Comparison of ENCODE assay signal across 22 mouse cellular contexts in genomic region chr19:8803879-8804660, GRCm38 (mm10). TPM values are rescaled to one million over a fixed set of nuclear protein-coding genes. Genes with fewer than 3 reads are reported as not detected.
DNase-seq lines count a peak whose midpoint lies in the region; ATAC-seq and TF ChIP-seq lines count a peak whose summit lies in the region.
"Had no signal": no experiment of that assay in that cellular context is flagged by ENCODE, and none has a peak within 500 bp of the region (broad histone marks: within the 10 kb centered on the region; RNA-seq: fewer than 3 reads in every experiment).

No protein-coding gene starts in this region.

- no peaks in the 10 kb centered on the region for H3K9me3 ChIP-seq in forebrain, embryonic 11.5 days (ENCODE audit: control insufficient read depth, low read length)
- H3K9me3 ChIP-seq in forebrain, postnatal 0 days (ENCODE audit: low read length) = no peaks in the 10 kb centered on the region
- no peaks in the 10 kb centered on the region for H3K9me3 ChIP-seq in megakaryocyte, embryonic 14.5 days
- no peaks in the 10 kb centered on the region for H3K9me3 ChIP-seq in liver, embryonic 15.5 days (replicated peaks)
- H3K9me3 ChIP-seq: embryonic facial prominence, embryonic 13.5 days; limb, embryonic 13.5 days; midbrain, embryonic 15.5 days had no signal

- H3K36me3 ChIP-seq in forebrain, embryonic 11.5 days (ENCODE audit: control insufficient read depth, insufficient read depth, low read length) = no peaks in the 10 kb centered on the region; the same call in 1 of the 2 replicates
- H3K36me3 ChIP-seq in forebrain, postnatal 0 days (ENCODE audit: insufficient read depth) = peaks cover 12% of the 10 kb centered on the region; the same call in 1 of the 2 replicates
- peaks cover 50% of the 10 kb centered on the region for H3K36me3 ChIP-seq in megakaryocyte, embryonic 14.5 days (replicated peaks; ENCODE audit: low read length)
- peaks cover 43% of the 10 kb centered on the region for H3K36me3 ChIP-seq in liver, embryonic 15.5 days (replicated peaks)

- H3K27me3 ChIP-seq in forebrain, embryonic 11.5 days (ENCODE audit: control insufficient read depth, insufficient read depth, low read length) = no peaks in the 10 kb centered on the region
- no peaks in the 10 kb centered on the region for H3K27me3 ChIP-seq in forebrain, postnatal 0 days (ENCODE audit: insufficient read depth, low read length)
- H3K27me3 ChIP-seq in megakaryocyte, embryonic 14.5 days (replicated peaks) = no peaks in the 10 kb centered on the region
- H3K27me3 ChIP-seq in liver, embryonic 15.5 days = no peaks in the 10 kb centered on the region
- H3K27me3 ChIP-seq: embryonic facial prominence, embryonic 13.5 days; limb, embryonic 13.5 days; midbrain, embryonic 15.5 days had no signal

- H3K4me1 ChIP-seq in forebrain, embryonic 11.5 days (replicated peaks; ENCODE audit: control insufficient read depth, insufficient read depth, low read length) = peaks cover 8% of the 10 kb centered on the region
- H3K4me1 ChIP-seq in forebrain, postnatal 0 days (ENCODE audit: insufficient read depth) = peaks cover 7% of the 10 kb centered on the region
- peaks cover 70% of the 10 kb centered on the region for H3K4me1 ChIP-seq in megakaryocyte, embryonic 14.5 days
- peaks cover 35% of the 10 kb centered on the region for H3K4me1 ChIP-seq in liver, embryonic 15.5 days (replicated peaks)

- WGBS in forebrain, embryonic 11.5 days = 90% methylated on average over 11 of the region's 11 CpGs
- WGBS in forebrain, postnatal 0 days = 94% methylated on average over 11 of the region's 11 CpGs
- 66% methylated on average over 11 of the region's 11 CpGs for WGBS in liver, embryonic 15.5 days (ENCODE audit: insufficient replicate concordance)

- H3K9ac ChIP-seq in forebrain, embryonic 11.5 days (ENCODE audit: low read length) = no peak overlapping the region
- no peak overlapping the region for H3K9ac ChIP-seq in forebrain, postnatal 0 days
- H3K9ac ChIP-seq in liver, embryonic 15.5 days = no peak overlapping the region
- H3K9ac ChIP-seq: limb, embryonic 13.5 days; midbrain, embryonic 15.5 days had no signal

- H3K4me3 ChIP-seq in forebrain, embryonic 11.5 days (ENCODE audit: low read depth, low read length) = no peak overlapping the region
- H3K4me3 ChIP-seq in forebrain, postnatal 0 days (ENCODE audit: low read depth, low read length) = no peak overlapping the region
- H3K4me3 ChIP-seq in megakaryocyte, embryonic 14.5 days (replicated peaks) = peak overlapping the region; percentile 95
- H3K4me3 ChIP-seq in liver, embryonic 15.5 days (replicated peaks) = no peak overlapping the region

- TF ChIP-seq CTCF in forebrain, postnatal 0 days (IDR thresholded peaks at IDR 0.05; ENCODE audit: low read depth) = no peak

- H3K27ac ChIP-seq in forebrain, embryonic 11.5 days (ENCODE audit: low read depth, low read length) = 0 out of 2 replicates have a peak overlapping the region, but pooled peaks have one; percentile 7
- H3K27ac ChIP-seq in forebrain, postnatal 0 days (ENCODE audit: low read depth, low read length) = no peak overlapping the region
- 0 out of 2 replicates have a peak overlapping the region, but pooled peaks have one; percentile 76 for H3K27ac ChIP-seq in liver, embryonic 15.5 days (replicated peaks)

- no peak overlapping the region for H3K4me2 ChIP-seq in forebrain, embryonic 11.5 days (ENCODE audit: low read depth, low read length, severe bottlenecking)
- H3K4me2 ChIP-seq in forebrain, postnatal 0 days (ENCODE audit: low read depth) = no peak overlapping the region
- no peak overlapping the region for H3K4me2 ChIP-seq in liver, embryonic 15.5 days
- H3K4me2 ChIP-seq: heart, embryonic 11.5 days had no signal

- no peak for ATAC-seq in forebrain, embryonic 11.5 days (replicated peaks; ENCODE audit: low FRiP score)
- ATAC-seq in forebrain, postnatal 0 days = no peak
- ATAC-seq in megakaryocyte, adult 5-6 weeks (ENCODE audit: poor library complexity, severe bottlenecking) = no peak
- no peak for ATAC-seq in liver, embryonic 15.5 days (ENCODE audit: insufficient read depth)
- ATAC-seq: hindbrain, postnatal 0 days; intestine, embryonic 16.5 days; midbrain, embryonic 15.5 days had no signal

- no peak for DNase-seq in forebrain, embryonic 11.5 days (ENCODE audit: low spot score)
- DNase-seq in forebrain, postnatal 0 days = no peak
- DNase-seq in CD4-positive helper T cell, adult 2 months (ENCODE audit: low read depth, low spot score) = peak; percentile 11
- DNase-seq in kidney, postnatal 4 days = no peak
- DNase-seq in Muller cell, postnatal 12 days (ENCODE audit: inconsistent ontology term) = no peak
- DNase-seq: adrenal gland, postnatal 36 days; B cell, adult 2 months; cerebellum, adult 11 months; cerebellum, postnatal 14 days; kidney, postnatal 25 days; layer of hippocampus, postnatal 36 days; lung, adult 18-20 months; lung, postnatal 10 days had no signal

RNA-seq across cellular contexts. Expression of gene Zbtb3, which starts 1.7 kb away (rescaled TPM):
- polyA plus RNA-seq in forebrain, embryonic 11.5 days (2014; fragmentation: Nextera tagmentation; extraction: Ambion mirVana) = 5.4 and 5.9 TPM in 2 replicates
- 7.0 and 7.3 TPM in 2 replicates for total RNA-seq in forebrain, postnatal 0 days (2014; rRNA removed)
- polyA plus RNA-seq in forebrain, postnatal 0 days (2015; fragmentation: Nextera tagmentation; extraction: Ambion mirVana) = 4.3 and 5.0 TPM in 2 replicates
- polyA plus RNA-seq in megakaryocyte, embryonic 14.5 days (2012; ENCODE audit: insufficient read depth, low replicate concordance) = 1.3 and 5.9 TPM in 2 replicates
- total RNA-seq in megakaryocyte, adult 5-6 weeks (2015) = 0.62 and 2.3 TPM in 2 replicates
- total RNA-seq in megakaryocyte, adult 5-6 weeks (2017) = 1.8 and 2.5 TPM in 2 replicates
- 1.2 and 1.3 TPM in 2 replicates for polyA plus RNA-seq in liver, embryonic 15.5 days (2015; fragmentation: Nextera tagmentation; extraction: Ambion mirVana)

RNA-seq across cellular contexts. Expression of gene Polr2g, which starts 5.7 kb away (rescaled TPM):
- 151 and 156 TPM in 2 replicates for polyA plus RNA-seq in forebrain, embryonic 11.5 days (2014; fragmentation: Nextera tagmentation; extraction: Ambion mirVana)
- total RNA-seq in forebrain, postnatal 0 days (2014; rRNA removed) = 89.3 and 99.3 TPM in 2 replicates
- polyA plus RNA-seq in forebrain, postnatal 0 days (2015; fragmentation: Nextera tagmentation; extraction: Ambion mirVana) = 193 and 216 TPM in 2 replicates
- 6.3 TPM in 1 of 2 replicates, not detected in the other for polyA plus RNA-seq in megakaryocyte, embryonic 14.5 days (2012; ENCODE audit: insufficient read depth, low replicate concordance)
- total RNA-seq in megakaryocyte, adult 5-6 weeks (2015) = 124 and 125 TPM in 2 replicates
- total RNA-seq in megakaryocyte, adult 5-6 weeks (2017) = 54.1 and 58.2 TPM in 2 replicates
- 55.5 and 65.7 TPM in 2 replicates for polyA plus RNA-seq in liver, embryonic 15.5 days (2015; fragmentation: Nextera tagmentation; extraction: Ambion mirVana)

RNA-seq across cellular contexts. Expression of gene Ttc9c, which starts 15.1 kb away (rescaled TPM):
- 75.7 and 80.8 TPM in 2 replicates for polyA plus RNA-seq in forebrain, embryonic 11.5 days (2014; fragmentation: Nextera tagmentation; extraction: Ambion mirVana)
- total RNA-seq in forebrain, postnatal 0 days (2014; rRNA removed) = 71.9 and 72.6 TPM in 2 replicates
- polyA plus RNA-seq in forebrain, postnatal 0 days (2015; fragmentation: Nextera tagmentation; extraction: Ambion mirVana) = 34.1 and 44.4 TPM in 2 replicates
- polyA plus RNA-seq in megakaryocyte, embryonic 14.5 days (2012; ENCODE audit: insufficient read depth, low replicate concordance) = 0.51 TPM in 1 of 2 replicates, not detected in the other
- total RNA-seq in megakaryocyte, adult 5-6 weeks (2015) = 28.6 and 31.0 TPM in 2 replicates
- total RNA-seq in megakaryocyte, adult 5-6 weeks (2017) = 53.6 and 63.7 TPM in 2 replicates
- 22.4 and 22.5 TPM in 2 replicates for polyA plus RNA-seq in liver, embryonic 15.5 days (2015; fragmentation: Nextera tagmentation; extraction: Ambion mirVana)

RNA-seq across cellular contexts. Expression of gene Hnrnpul2, which starts 15.7 kb away (rescaled TPM):
- polyA plus RNA-seq in forebrain, embryonic 11.5 days (2014; fragmentation: Nextera tagmentation; extraction: Ambion mirVana) = 6.7 and 7.8 TPM in 2 replicates
- 28.2 and 38.3 TPM in 2 replicates for total RNA-seq in forebrain, postnatal 0 days (2014; rRNA removed)
- polyA plus RNA-seq in forebrain, postnatal 0 days (2015; fragmentation: Nextera tagmentation; extraction: Ambion mirVana) = 3.9 and 5.3 TPM in 2 replicates
- 13.5 and 54.1 TPM in 2 replicates for polyA plus RNA-seq in megakaryocyte, embryonic 14.5 days (2012; ENCODE audit: insufficient read depth, low replicate concordance)
- 52.3 and 56.0 TPM in 2 replicates for total RNA-seq in megakaryocyte, adult 5-6 weeks (2015)
- 72.8 and 94.4 TPM in 2 replicates for total RNA-seq in megakaryocyte, adult 5-6 weeks (2017)
- polyA plus RNA-seq in liver, embryonic 15.5 days (2015; fragmentation: Nextera tagmentation; extraction: Ambion mirVana) = 2.2 and 2.6 TPM in 2 replicates

RNA-seq across cellular contexts. Expression of gene Taf6l, which starts 17.9 kb away (rescaled TPM):
- 30.9 and 36.7 TPM in 2 replicates for polyA plus RNA-seq in forebrain, embryonic 11.5 days (2014; fragmentation: Nextera tagmentation; extraction: Ambion mirVana)
- total RNA-seq in forebrain, postnatal 0 days (2014; rRNA removed) = 27.2 and 31.7 TPM in 2 replicates
- polyA plus RNA-seq in forebrain, postnatal 0 days (2015; fragmentation: Nextera tagmentation; extraction: Ambion mirVana) = 25.1 and 25.2 TPM in 2 replicates
- polyA plus RNA-seq in megakaryocyte, embryonic 14.5 days (2012; ENCODE audit: insufficient read depth, low replicate concordance) = 33.7 and 61.6 TPM in 2 replicates
- total RNA-seq in megakaryocyte, adult 5-6 weeks (2015) = 5.1 and 6.2 TPM in 2 replicates
- total RNA-seq in megakaryocyte, adult 5-6 weeks (2017) = 8.9 and 9.8 TPM in 2 replicates
- polyA plus RNA-seq in liver, embryonic 15.5 days (2015; fragmentation: Nextera tagmentation; extraction: Ambion mirVana) = 13.2 and 15.4 TPM in 2 replicates

Comparison
In these comparisons a context has a peak if more than half of its experiments do, and no peak if none do; other contexts are left out.
1. RNA of gene Ttc9c, which starts 15.1 kb away (polyA plus RNA-seq): 75.7 to 80.8 TPM in forebrain, embryonic 11.5 days, 34.1 to 44.4 TPM in forebrain, postnatal 0 days and 22.4 to 22.5 TPM in liver, embryonic 15.5 days; 0.51 TPM in megakaryocyte, embryonic 14.5 days; every median in the first group is over 10 times any median in the second.